Mouse (Mus musculus) kidney, embryonic 14.5 days (tissue): Measurements from ENCODE around the gene Olfr876. TPM values are rescaled to one million over a fixed set of nuclear protein-coding genes. Genes with fewer than 3 reads are reported as not detected.

Experiments
- ATAC-seq: fragments of 200-750 bp; cut with Nextera tagmentation; 2 replicates; pipeline ENCODE4 v1.8.0; 2017; ENCODE audit warnings: moderate number of reproducible peaks, mild to moderate bottlenecking, moderate TSS enrichment, moderate library complexity; ENCODE audit not compliant: low FRiP score, low TSS enrichment
- H3K27ac ChIP-seq: fragments of 300-500 bp; sonication (generic); 2 replicates; pipeline ENCODE4 v1.5.1; 2014; ENCODE audit warnings: low read depth, mild to moderate bottlenecking, low read length, moderate library complexity, mixed read lengths
- H3K27me3 ChIP-seq: fragments of 300-500 bp; sonication (generic); 2 replicates; pipeline ENCODE4 v1.6.1; 2014; ENCODE audit warnings: mild to moderate bottlenecking, low read length; ENCODE audit not compliant: control insufficient read depth, insufficient read depth
- H3K36me3 ChIP-seq: fragments of 300-500 bp; sonication (generic); 2 replicates; pipeline ENCODE4 v1.6.1; 2014; ENCODE audit warnings: low read length, mixed read lengths; ENCODE audit not compliant: control insufficient read depth, insufficient read depth
- H3K4me1 ChIP-seq: fragments of 300-500 bp; sonication (generic); 2 replicates; pipeline ENCODE4 v1.6.1; 2014; ENCODE audit warnings: low read length, mixed read lengths; ENCODE audit not compliant: control insufficient read depth, insufficient read depth
- H3K4me2 ChIP-seq: fragments of 300-500 bp; sonication (generic); replicated peaks from 2 replicates; pipeline ENCODE4 v1.6.1; 2014; ENCODE audit warnings: low read depth, mild to moderate bottlenecking, low read length
- H3K4me3 ChIP-seq: fragments of 300-500 bp; sonication (generic); 2 replicates; pipeline ENCODE4 v1.5.1; 2014; ENCODE audit warnings: mild to moderate bottlenecking, low read length
- H3K9ac ChIP-seq: fragments of 300-500 bp; sonication (generic); 2 replicates; pipeline ENCODE4 v1.6.1; 2014; ENCODE audit warnings: low read depth, mild to moderate bottlenecking, low read length, moderate library complexity
- H3K9me3 ChIP-seq: fragments of 300-500 bp; sonication (generic); 2 replicates; pipeline ENCODE4 v1.6.1; 2016; ENCODE audit warnings: low read length; ENCODE audit not compliant: control insufficient read depth
- WGBS: fragments of 180-500 bp; shearing (Covaris S2); extraction: QIAGEN DNeasy Blood & Tissue Kit; methylation state at CpG from one replicate; pipeline ENCODE4 v1.1.7; 2014; 5-methylcytosine and 5-hydroxymethylcytosine counted together
- polyA plus RNA-seq: library from polyadenylated mRNA; unstranded; fragments of >200 nt; fragmentation: Nextera tagmentation; extraction: Ambion mirVana; gene quantifications from 2 replicates; pipeline ENCODE4 v1.2.1, GENCODE M21; 2014

Gene Olfr876
- polyA plus RNA-seq, 1 experiment from 2014 or later: not detected

- Histone ChIP-seq H3K4me1 (no peaks in the 10 kb centered on the region), H3K4me3 (no peak overlapping the region), H3K9me3 (no peaks in the 10 kb centered on the region)
Observed at GRCm38 (mm10) chr9:37807235-37807634, 4.4 kb downstream of the Olfr876 start.

GRCm38 (mm10) chr9:37808456-37808855, 5.6 kb downstream of the Olfr876 start:
- H3K4me1 ChIP-seq: no peaks in the 10 kb centered on the region
- no peak for ATAC-seq
- 88% methylated on average over 3 of the region's 3 CpGs for WGBS
- no peaks in the 10 kb centered on the region for H3K27me3 ChIP-seq
- H3K9ac ChIP-seq: no peak overlapping the region
- H3K4me3 ChIP-seq: no peak overlapping the region
- no peaks in the 10 kb centered on the region for H3K36me3 ChIP-seq
- no peak overlapping the region for H3K27ac ChIP-seq
- H3K9me3 ChIP-seq: no peaks in the 10 kb centered on the region
- no peak overlapping the region for H3K4me2 ChIP-seq

More at GRCm38 (mm10) chr9:37807235-37807634, 4.4 kb downstream of the Olfr876 start:
- H3K4me2 ChIP-seq: no peak overlapping the region
- H3K27ac ChIP-seq: no peak overlapping the region
- H3K9ac ChIP-seq: no peak overlapping the region
- ATAC-seq: no peak
- H3K36me3 ChIP-seq: no peaks in the 10 kb centered on the region
- H3K27me3 ChIP-seq: no peaks in the 10 kb centered on the region

- no peaks in the 10 kb centered on the region for H3K36me3 ChIP-seq
- H3K27ac ChIP-seq: no peak overlapping the region
- no peaks in the 10 kb centered on the region for H3K9me3 ChIP-seq
- H3K4me2 ChIP-seq: no peak overlapping the region
- no peak for ATAC-seq
- 65% methylated on average over 2 of the region's 2 CpGs for WGBS
- no peaks in the 10 kb centered on the region for H3K27me3 ChIP-seq
- no peaks in the 10 kb centered on the region for H3K4me1 ChIP-seq
- no peak overlapping the region for H3K9ac ChIP-seq
- no peak overlapping the region for H3K4me3 ChIP-seq
Observed at GRCm38 (mm10) chr9:37808976-37809375, 6.1 kb downstream of the Olfr876 start.

- Histone ChIP-seq H3K27ac (no peak overlapping the region), H3K27me3 (no peaks in the 10 kb centered on the region), H3K4me3 (no peak overlapping the region), H3K36me3 (no peaks in the 10 kb centered on the region), H3K4me2 (no peak overlapping the region), H3K9me3 (no peaks in the 10 kb centered on the region), H3K4me1 (no peaks in the 10 kb centered on the region), H3K9ac (no peak overlapping the region)
- no peak for ATAC-seq
- 87% methylated on average over 3 of the region's 3 CpGs for WGBS
Observed at GRCm38 (mm10) chr9:37814696-37815095, 11.9 kb downstream of the Olfr876 start.

- ATAC-seq: no peak
- Histone ChIP-seq H3K9me3 (no peaks in the 10 kb centered on the region), H3K27me3 (no peaks in the 10 kb centered on the region), H3K4me1 (no peaks in the 10 kb centered on the region), H3K9ac (no peak overlapping the region), H3K36me3 (no peaks in the 10 kb centered on the region), H3K27ac (no peak overlapping the region), H3K4me2 (no peak overlapping the region), H3K4me3 (no peak overlapping the region)
Observed at GRCm38 (mm10) chr9:37829881-37830280, 27.1 kb downstream of the Olfr876 start.

- no peak overlapping the region for H3K27ac ChIP-seq
- H3K9ac ChIP-seq: no peak overlapping the region
- no peak for ATAC-seq
- WGBS: 77% methylated on average over 1 of the region's 1 CpGs
- H3K27me3 ChIP-seq: no peaks in the 10 kb centered on the region
- H3K4me1 ChIP-seq: no peaks in the 10 kb centered on the region
- H3K9me3 ChIP-seq: no peaks in the 10 kb centered on the region
- H3K36me3 ChIP-seq: no peaks in the 10 kb centered on the region
- H3K4me3 ChIP-seq: no peak overlapping the region
- H3K4me2 ChIP-seq: no peak overlapping the region
Observed at GRCm38 (mm10) chr9:37833341-37833740, 30.5 kb downstream of the Olfr876 start.

GRCm38 (mm10) chr9:37849267-37849666, 46.4 kb downstream of the Olfr876 start:
- WGBS: 80% methylated on average over 2 of the region's 2 CpGs
- ATAC-seq: no peak
- Histone ChIP-seq H3K36me3 (no peaks in the 10 kb centered on the region), H3K9me3 (no peaks in the 10 kb centered on the region), H3K27me3 (no peaks in the 10 kb centered on the region), H3K9ac (no peak overlapping the region), H3K4me1 (no peaks in the 10 kb centered on the region), H3K27ac (no peak overlapping the region), H3K4me2 (no peak overlapping the region), H3K4me3 (no peak overlapping the region)

GRCm38 (mm10) chr9:37853969-37854368, 51.1 kb downstream of the Olfr876 start, which contains the start of gene Olfr877:
Gene Olfr877 (plus strand): TSS chr9:37854269.
- Histone ChIP-seq H3K9ac (no peak within 1 kb of the TSS), H3K4me2 (no peak within 1 kb of the TSS), H3K27me3 (no peaks in the 10 kb centered on the region), H3K27ac (no peak within 1 kb of the TSS), H3K4me1 (no peaks in the 10 kb centered on the region), H3K36me3 (no peaks in the 10 kb centered on the region), H3K9me3 (no peaks in the 10 kb centered on the region), H3K4me3 (no peak within 1 kb of the TSS)
- 77% methylated on average over 4 of the region's 4 CpGs for WGBS
- no peak for ATAC-seq
